In the genomic region with DNA sequence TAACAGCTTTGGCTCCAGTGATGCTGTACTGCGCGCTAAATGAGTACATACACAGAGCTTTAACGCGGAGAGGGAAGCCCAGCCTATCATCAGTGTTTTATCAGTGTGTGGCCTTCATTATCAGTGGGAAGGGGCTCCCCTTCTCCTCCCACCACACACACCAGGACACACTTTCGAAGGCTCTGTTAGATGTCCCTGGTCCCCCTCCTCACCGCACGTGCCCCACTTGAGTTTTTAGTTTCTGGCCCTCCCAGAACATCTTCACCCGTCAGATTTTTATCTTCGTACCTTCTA, we compare ENCODE assay signal across 8 mouse cellular contexts. TPM values are rescaled to one million over a fixed set of nuclear protein-coding genes. Genes with fewer than 3 reads are reported as not detected.
DNase-seq lines count a peak whose midpoint lies in the region; ATAC-seq and TF ChIP-seq lines count a peak whose summit lies in the region.

No protein-coding gene starts in this region.

- TF ChIP-seq POLR2A in ES-Bruce4 (IDR thresholded peaks at IDR 0.05; ENCODE audit: insufficient read depth, low read length): no peak

- no peak for DNase-seq in heart, adult 9 months (ENCODE audit: low spot score in 2 of 2)
- no peak for DNase-seq in adrenal gland, adult 18-20 months (ENCODE audit: low spot score in 2 of 2)
- DNase-seq in left cerebral cortex, adult 9 months (ENCODE audit: low spot score in 2 of 2): no peak
- no peak for DNase-seq in adrenal gland, postnatal 36 days

- peak overlapping the region; percentile 83 for H3K9ac ChIP-seq in heart, embryonic 14.5 days (ENCODE audit: low read length)
- peak overlapping the region; percentile 85 for H3K9ac ChIP-seq in ES-Bruce4 (ENCODE audit: low read depth, poor library complexity, severe bottlenecking)
- peak overlapping the region; percentile 76 for H3K9ac ChIP-seq in forebrain, embryonic 13.5 days
- H3K9ac ChIP-seq in liver, embryonic 15.5 days: peak overlapping the region; percentile 76

- no peak for TF ChIP-seq CTCF in ES-Bruce4 (IDR thresholded peaks at IDR 0.05; ENCODE audit: low read depth, low read length)

- peaks cover 7% of the 10 kb centered on the region; the same call in 1 of the 2 replicates for H3K36me3 ChIP-seq in heart, embryonic 14.5 days (ENCODE audit: control insufficient read depth, insufficient read depth, low read length)
- H3K36me3 ChIP-seq in ES-Bruce4 (ENCODE audit: control insufficient read depth, insufficient read depth, low read length, poor library complexity, severe bottlenecking): no peaks in the 10 kb centered on the region
- H3K36me3 ChIP-seq in forebrain, embryonic 13.5 days (ENCODE audit: poor library complexity, severe bottlenecking): no peaks in the 10 kb centered on the region
- peaks cover 9% of the 10 kb centered on the region; the same call in 1 of the 2 replicates for H3K36me3 ChIP-seq in liver, embryonic 15.5 days (replicated peaks)

- peak overlapping the region; percentile 92 for H3K4me2 ChIP-seq in heart, embryonic 14.5 days (ENCODE audit: low read length)
- peak overlapping the region; percentile 86 for H3K4me2 ChIP-seq in forebrain, embryonic 13.5 days
- H3K4me2 ChIP-seq in liver, embryonic 15.5 days: peak overlapping the region; percentile 82

- ATAC-seq in heart, embryonic 14.5 days (ENCODE audit: insufficient number of reproducible peaks, insufficient read depth, low FRiP score, low read depth): no peak
- no peak for ATAC-seq in forebrain, embryonic 13.5 days
- ATAC-seq in liver, embryonic 15.5 days (ENCODE audit: insufficient read depth): no peak; the same call in 1 of the 2 replicates

- TF ChIP-seq EP300 in ES-Bruce4 (IDR thresholded peaks at IDR 0.05; ENCODE audit: insufficient read depth, low read depth, low read length): no peak

- WGBS in heart, embryonic 14.5 days: 4% methylated on average over 9 of the region's 9 CpGs
- 7% methylated on average over 9 of the region's 9 CpGs for WGBS in forebrain, embryonic 13.5 days
- 10% methylated on average over 9 of the region's 9 CpGs for WGBS in liver, embryonic 15.5 days (ENCODE audit: insufficient replicate concordance)

- H3K27ac ChIP-seq in heart, embryonic 14.5 days (replicated peaks in 1 of 2; ENCODE audit: control insufficient read depth in 1 of 2, insufficient read depth in 1 of 2, low read depth in 2 of 2, low read length in 2 of 2): peak overlapping the region in 1 of 2 experiments; percentile 34; a peak in 1 of 4 replicates
- peak overlapping the region; percentile 85 for H3K27ac ChIP-seq in ES-Bruce4 (ENCODE audit: insufficient read depth, low read length)
- H3K27ac ChIP-seq in forebrain, embryonic 13.5 days: peak overlapping the region; percentile 33
- peak overlapping the region; percentile 95 for H3K27ac ChIP-seq in liver, embryonic 15.5 days (replicated peaks)

- peaks cover 32 to 50% of the 10 kb centered on the region in 2 experiments for H3K4me1 ChIP-seq in heart, embryonic 14.5 days (ENCODE audit: control insufficient read depth in 2 of 2, insufficient read depth in 2 of 2, low read length in 2 of 2)
- peaks cover 22% of the 10 kb centered on the region for H3K4me1 ChIP-seq in ES-Bruce4 (ENCODE audit: control insufficient read depth, insufficient read depth, low read length)
- H3K4me1 ChIP-seq in forebrain, embryonic 13.5 days: peaks cover 37% of the 10 kb centered on the region
- H3K4me1 ChIP-seq in liver, embryonic 15.5 days (replicated peaks): peaks cover 71% of the 10 kb centered on the region

- H3K4me3 ChIP-seq in heart, embryonic 14.5 days (ENCODE audit: control insufficient read depth in 1 of 2, insufficient read depth in 1 of 2, low read depth in 1 of 2, low read length in 2 of 2): peak overlapping the region; percentile 63 to 79
- peak overlapping the region; percentile 77 for H3K4me3 ChIP-seq in ES-Bruce4 (ENCODE audit: low read depth, low read length)
- peak overlapping the region; percentile 61 for H3K4me3 ChIP-seq in forebrain, embryonic 13.5 days
- peak overlapping the region; percentile 80 for H3K4me3 ChIP-seq in liver, embryonic 15.5 days (replicated peaks)

- H3K9me3 ChIP-seq in heart, embryonic 14.5 days (ENCODE audit: control insufficient read depth, low read length): no peaks in the 10 kb centered on the region
- H3K9me3 ChIP-seq in ES-Bruce4 (replicated peaks; ENCODE audit: control insufficient read depth, insufficient read depth, low read length, poor library complexity, severe bottlenecking): no peaks in the 10 kb centered on the region
- H3K9me3 ChIP-seq in forebrain, embryonic 13.5 days (replicated peaks): no peaks in the 10 kb centered on the region
- no peaks in the 10 kb centered on the region for H3K9me3 ChIP-seq in liver, embryonic 15.5 days (replicated peaks)

- H3K27me3 ChIP-seq in heart, embryonic 14.5 days (ENCODE audit: control insufficient read depth, insufficient read depth, low read length): no peaks in the 10 kb centered on the region
- H3K27me3 ChIP-seq in ES-Bruce4 (ENCODE audit: control insufficient read depth, insufficient read depth, low read length, poor library complexity, severe bottlenecking): no peaks in the 10 kb centered on the region
- no peaks in the 10 kb centered on the region for H3K27me3 ChIP-seq in forebrain, embryonic 13.5 days
- H3K27me3 ChIP-seq in liver, embryonic 15.5 days: no peaks in the 10 kb centered on the region

RNA-seq across cellular contexts. Expression of a gene that starts 0.7 kb away (rescaled TPM):
- 23.5 and 25.2 TPM in 2 replicates for polyA plus RNA-seq in heart, embryonic 14.5 days (2014; fragmentation: Nextera tagmentation; extraction: Ambion mirVana)
- 86.0 and 94.1 TPM in 2 replicates for polyA plus RNA-seq in ES-Bruce4 (2011; ENCODE audit: insufficient read depth, insufficient read length, low read depth, missing spikeins)
- 20.0 and 20.5 TPM in 2 replicates for polyA plus RNA-seq in forebrain, embryonic 13.5 days (2015; fragmentation: Nextera tagmentation; extraction: Ambion mirVana)
- polyA plus RNA-seq in liver, embryonic 15.5 days (2015; fragmentation: Nextera tagmentation; extraction: Ambion mirVana): 5.6 and 6.6 TPM in 2 replicates
- 10 to 100 TPM; 67.9 to 72.7 TPM for total RNA-seq in adrenal gland, adult 18-20 months (2021)
- total RNA-seq in adrenal gland, postnatal 36 days (2021): 10 to 100 TPM; 62.5 to 69.8 TPM

RNA-seq across cellular contexts. Expression of a gene that starts 0.8 kb away (rescaled TPM):
- polyA plus RNA-seq in heart, embryonic 14.5 days (2014; fragmentation: Nextera tagmentation; extraction: Ambion mirVana): 21.1 and 22.1 TPM in 2 replicates
- 64.4 and 75.1 TPM in 2 replicates for polyA plus RNA-seq in ES-Bruce4 (2011; ENCODE audit: insufficient read depth, insufficient read length, low read depth, missing spikeins)
- 36.1 and 36.8 TPM in 2 replicates for polyA plus RNA-seq in forebrain, embryonic 13.5 days (2015; fragmentation: Nextera tagmentation; extraction: Ambion mirVana)
- 17.9 and 19.2 TPM in 2 replicates for polyA plus RNA-seq in liver, embryonic 15.5 days (2015; fragmentation: Nextera tagmentation; extraction: Ambion mirVana)
- total RNA-seq in adrenal gland, adult 18-20 months (2021): 10 to 100 TPM; 21.4 to 25.2 TPM
- 10 to 100 TPM; 28.0 to 30.0 TPM for total RNA-seq in adrenal gland, postnatal 36 days (2021)

RNA-seq across cellular contexts. Expression of a gene that starts 33.9 kb away (rescaled TPM):
- not detected in 2 replicates for polyA plus RNA-seq in heart, embryonic 14.5 days (2014; fragmentation: Nextera tagmentation; extraction: Ambion mirVana)
- 1.4 and 1.8 TPM in 2 replicates for polyA plus RNA-seq in ES-Bruce4 (2011; ENCODE audit: insufficient read depth, insufficient read length, low read depth, missing spikeins)
- polyA plus RNA-seq in forebrain, embryonic 13.5 days (2015; fragmentation: Nextera tagmentation; extraction: Ambion mirVana): not detected in 2 replicates
- not detected in 2 replicates for polyA plus RNA-seq in liver, embryonic 15.5 days (2015; fragmentation: Nextera tagmentation; extraction: Ambion mirVana)
- total RNA-seq in adrenal gland, adult 18-20 months (2021): not detected
- total RNA-seq in adrenal gland, postnatal 36 days (2021): not detected

RNA-seq across cellular contexts. Expression of a gene that starts 50.2 kb away (rescaled TPM):
- polyA plus RNA-seq in heart, embryonic 14.5 days (2014; fragmentation: Nextera tagmentation; extraction: Ambion mirVana): not detected in 2 replicates
- polyA plus RNA-seq in ES-Bruce4 (2011; ENCODE audit: insufficient read depth, insufficient read length, low read depth, missing spikeins): 4.5 and 6.4 TPM in 2 replicates
- not detected in 2 replicates for polyA plus RNA-seq in forebrain, embryonic 13.5 days (2015; fragmentation: Nextera tagmentation; extraction: Ambion mirVana)
- polyA plus RNA-seq in liver, embryonic 15.5 days (2015; fragmentation: Nextera tagmentation; extraction: Ambion mirVana): not detected in 2 replicates
- total RNA-seq in adrenal gland, adult 18-20 months (2021): not detected
- under 1 TPM in 1 of 2 experiments, not detected in 1; 0.20 TPM for total RNA-seq in adrenal gland, postnatal 36 days (2021)

RNA-seq across cellular contexts. Expression of a gene that starts 56.5 kb away (rescaled TPM):
- not detected in 2 replicates for polyA plus RNA-seq in heart, embryonic 14.5 days (2014; fragmentation: Nextera tagmentation; extraction: Ambion mirVana)
- polyA plus RNA-seq in ES-Bruce4 (2011; ENCODE audit: insufficient read depth, insufficient read length, low read depth, missing spikeins): not detected in 2 replicates
- not detected in 2 replicates for polyA plus RNA-seq in forebrain, embryonic 13.5 days (2015; fragmentation: Nextera tagmentation; extraction: Ambion mirVana)
- polyA plus RNA-seq in liver, embryonic 15.5 days (2015; fragmentation: Nextera tagmentation; extraction: Ambion mirVana): 0.68 TPM in 1 of 2 replicates, not detected in the other
- total RNA-seq in adrenal gland, adult 18-20 months (2021): not detected
- not detected for total RNA-seq in adrenal gland, postnatal 36 days (2021)
